Mouse (Mus musculus): ENCODE results near the gene Gp1ba.
A peak's percentile ranks its signal among the peaks of the same experiment; 100 is the strongest.

DNA sequence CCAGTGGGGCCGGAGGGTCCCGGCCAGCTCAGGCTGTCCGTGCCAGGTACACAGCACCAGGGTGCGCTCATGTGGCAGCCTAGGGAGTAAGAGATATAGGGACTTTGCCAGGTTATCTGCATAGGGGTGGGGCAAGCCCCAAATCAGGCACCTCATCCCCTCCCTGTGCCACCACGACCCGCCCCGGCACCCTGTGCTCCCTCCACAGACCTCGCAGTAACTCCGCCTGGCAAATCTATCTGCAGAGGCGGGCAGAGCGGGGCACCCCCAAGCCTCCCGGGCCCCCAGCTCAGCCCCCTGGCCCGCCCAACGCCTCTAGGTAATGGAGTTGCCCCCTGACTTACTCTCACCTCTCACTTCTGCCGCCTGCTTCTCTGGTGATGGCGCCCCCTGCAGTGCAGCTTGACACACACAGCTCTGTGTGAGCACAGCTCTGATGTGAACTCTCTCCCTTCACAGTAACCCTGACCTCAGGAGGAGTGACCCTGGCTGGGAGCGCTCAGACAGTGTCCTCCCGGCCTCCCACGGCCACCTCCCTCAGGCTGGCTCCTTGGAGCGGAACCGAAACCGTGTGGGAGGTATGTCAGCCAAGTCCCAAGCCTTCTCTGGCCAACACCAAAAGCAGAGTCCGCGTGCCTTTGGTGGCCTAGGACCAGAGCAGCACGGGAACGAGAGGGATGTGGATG lies 30.4 kb upstream of the Gp1ba start:
- TF ChIP-seq MAFK (IDR thresholded peaks at IDR 0.05; ENCODE audit: borderline replicate concordance, low read depth, low read length) = no peak
- TF ChIP-seq CTCF (IDR thresholded peaks at IDR 0.05 in 2 of 3, conservative IDR thresholded peaks at IDR 0.05 in 1 of 3; ENCODE audit: control insufficient read depth in 1 of 3, insufficient read depth in 1 of 3, low read depth in 2 of 3, low read length in 3 of 3, poor library complexity in 1 of 3, severe bottlenecking in 1 of 3) = peak; percentile 53 to 91 (median 69); a peak in 5 of 6 replicates
- no peak for TF ChIP-seq NRF1 (IDR thresholded peaks at IDR 0.05; ENCODE audit: insufficient read depth, low read depth, low read length, poor library complexity, severe bottlenecking)
- TF ChIP-seq MXI1 (IDR thresholded peaks at IDR 0.05; ENCODE audit: low read depth, low read length) = no peak
- TF ChIP-seq POLR2AphosphoS5 (IDR thresholded peaks at IDR 0.05; ENCODE audit: borderline replicate concordance, low read depth, low read length) = no peak
- no peak for TF ChIP-seq ETS1 (IDR thresholded peaks at IDR 0.05; ENCODE audit: low read depth, low read length)
- TF ChIP-seq ZNF384 (IDR thresholded peaks at IDR 0.05; ENCODE audit: low read depth, low read length) = no peak
- TF ChIP-seq RAD21 (IDR thresholded peaks at IDR 0.05; ENCODE audit: low read depth, low read length) = peak; percentile 28
- TF ChIP-seq RCOR1 (IDR thresholded peaks at IDR 0.05; ENCODE audit: low read depth, low read length) = no peak
- TF ChIP-seq POLR2A (IDR thresholded peaks at IDR 0.05; ENCODE audit: control insufficient read depth in 1 of 2, insufficient read depth in 1 of 2, low read depth in 1 of 2, low read length in 2 of 2, poor library complexity in 1 of 2) = no peak
- peak; percentile 30 for TF ChIP-seq ZC3H11A (IDR thresholded peaks at IDR 0.05; ENCODE audit: low read depth, low read length)
- no peak for TF ChIP-seq MYC (IDR thresholded peaks at IDR 0.05; ENCODE audit: low read depth, low read length)
